Mouse (Mus musculus) C2C12 (cell line): ENCODE measurements at regions not wholly inside any gene's neighbourhood (a gene's known extent, or its start where the extent isn't known, plus 50 kb on each side); places are given as distances from the start of the nearest gene placed in this dataset.

ENCODE experiments used
- CTCF ChIP-seq: IDR thresholded peaks from one replicate; pipeline ENCODE4 v1.5.1; 2011; ENCODE audit not compliant: control insufficient read depth, insufficient read depth, insufficient read length
- MYOG ChIP-seq: IDR thresholded peaks from one replicate; pipeline ENCODE4 v1.6.1; 2011; ENCODE audit not compliant: control insufficient read depth, insufficient read length; ENCODE audit errors: extremely low read depth

DNA sequence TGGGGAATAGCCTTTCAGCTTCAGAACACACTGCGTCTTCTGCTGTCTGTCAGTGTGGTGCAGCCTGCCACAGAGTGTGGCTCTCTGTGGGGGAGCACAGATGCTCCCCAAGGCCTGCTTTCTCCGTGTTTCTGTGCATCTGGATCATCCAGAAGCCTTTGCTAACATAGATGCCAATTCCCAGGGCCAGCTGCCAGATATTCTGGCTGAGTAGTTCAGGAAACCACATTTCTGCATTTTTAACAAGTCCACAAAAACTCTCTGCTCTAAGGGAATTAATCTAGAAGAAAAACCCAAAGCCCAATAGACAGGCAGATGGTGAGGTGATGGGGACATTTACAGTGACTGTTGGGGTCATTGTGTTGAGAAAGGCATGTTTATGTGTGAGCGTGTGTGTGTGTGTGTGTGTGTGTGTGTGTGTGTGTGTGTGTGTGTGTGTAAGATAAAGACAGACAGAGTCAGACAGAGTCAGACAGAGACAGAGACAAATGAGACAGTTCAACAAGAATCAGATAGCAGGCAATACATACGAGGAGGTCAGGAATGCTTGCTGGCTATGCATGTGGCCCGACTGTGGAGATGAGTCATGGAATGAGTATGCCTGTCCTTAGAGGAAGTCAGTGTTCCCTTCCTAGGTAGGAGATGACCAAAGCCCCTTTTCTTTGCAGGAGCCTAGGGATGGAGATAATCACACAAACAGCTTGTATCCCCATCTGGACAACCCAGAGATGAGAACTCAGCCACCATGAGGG is 176.3 kb upstream of the Spaca1 start:
- TF ChIP-seq CTCF (no peak), MYOG (no peak)
